Mouse (Mus musculus): Measurements from ENCODE around the gene Gpc6.
A peak's percentile ranks its signal among the peaks of the same experiment; 100 is the strongest.
"Not testable (repeated sequence)": the region's sequence is repeated elsewhere in the genome, so short reads cannot be mapped to it uniquely, and the experiment has no call there.

Gpc6 gene

GRCm38 (mm10) chr14:117383188-117383587 is 458.1 kb downstream of the Gpc6 start:
- DNase-seq = no peak

DNA sequence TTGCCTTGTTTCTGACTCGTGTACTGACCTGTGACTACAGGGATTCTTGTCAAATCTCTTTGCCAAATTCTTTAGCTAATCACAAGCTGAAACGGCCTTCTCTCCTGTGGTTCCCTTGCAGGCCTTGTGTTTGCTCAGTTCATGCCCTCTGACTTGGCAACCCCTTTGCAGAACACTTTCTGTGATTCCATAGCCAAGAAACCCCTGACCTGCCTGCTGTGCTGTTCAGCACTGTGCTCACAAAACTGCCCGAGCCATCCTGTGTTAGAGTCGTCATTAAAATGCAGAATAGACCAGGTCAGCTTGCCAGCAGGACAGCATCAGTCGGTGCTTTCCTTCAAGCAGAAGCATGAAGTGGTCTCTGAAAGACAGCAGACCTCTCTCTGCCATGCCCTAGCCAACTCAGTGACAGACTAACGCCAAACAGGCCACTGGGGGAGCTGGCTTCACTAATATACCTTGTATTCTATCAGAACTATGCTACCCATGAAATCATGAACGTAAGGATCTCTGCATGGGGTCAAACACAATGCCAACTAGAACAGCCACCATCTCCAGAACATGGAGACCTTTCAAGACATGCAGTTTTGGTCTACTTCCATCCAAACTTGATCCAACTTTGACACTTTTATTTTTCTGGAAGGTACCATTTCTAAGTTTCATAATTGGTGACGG is 459.1 kb downstream of the Gpc6 start:
- DNase-seq = peak; percentile 17

GRCm38 (mm10) chr14:117385731-117386270 is 460.7 kb downstream of the Gpc6 start:
- no peak for DNase-seq

DNA sequence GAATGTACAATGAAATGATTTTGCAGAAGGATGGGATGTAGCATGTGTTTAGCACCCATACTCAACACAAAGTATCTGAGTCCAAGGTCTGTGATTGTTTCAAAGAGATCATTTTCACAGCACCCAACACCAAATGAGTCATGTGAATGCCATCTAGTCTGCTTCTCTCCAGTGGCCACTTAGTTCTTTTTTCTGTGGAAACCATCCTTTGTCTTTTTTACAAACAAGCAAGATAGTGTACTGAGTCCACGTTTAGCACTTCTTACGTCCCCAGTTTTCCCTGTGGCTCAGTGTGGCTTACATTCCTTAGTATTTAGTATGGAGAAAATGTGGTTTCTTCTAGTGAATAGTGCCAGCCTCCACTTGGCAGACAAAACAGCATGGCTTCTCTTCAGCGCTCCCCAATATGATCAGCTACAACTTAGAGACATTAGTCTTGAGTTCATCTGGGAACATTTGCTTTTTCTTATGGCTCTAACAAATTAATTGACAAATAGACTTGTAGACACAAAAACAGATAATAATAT is 465.7 kb downstream of the Gpc6 start:
- DNase-seq = no peak

- DNase-seq = no peak
Observed at GRCm38 (mm10) chr14:117391412-117391811, 466.3 kb downstream of the Gpc6 start.

GRCm38 (mm10) chr14:117397165-117397564 is 472.1 kb downstream of the Gpc6 start:
- DNase-seq = no peak

- no peak for DNase-seq
Observed at GRCm38 (mm10) chr14:117407824-117408524, 482.9 kb downstream of the Gpc6 start.

- DNase-seq = no peak
Observed at GRCm38 (mm10) chr14:117408525-117408835, 483.4 kb downstream of the Gpc6 start.

DNA sequence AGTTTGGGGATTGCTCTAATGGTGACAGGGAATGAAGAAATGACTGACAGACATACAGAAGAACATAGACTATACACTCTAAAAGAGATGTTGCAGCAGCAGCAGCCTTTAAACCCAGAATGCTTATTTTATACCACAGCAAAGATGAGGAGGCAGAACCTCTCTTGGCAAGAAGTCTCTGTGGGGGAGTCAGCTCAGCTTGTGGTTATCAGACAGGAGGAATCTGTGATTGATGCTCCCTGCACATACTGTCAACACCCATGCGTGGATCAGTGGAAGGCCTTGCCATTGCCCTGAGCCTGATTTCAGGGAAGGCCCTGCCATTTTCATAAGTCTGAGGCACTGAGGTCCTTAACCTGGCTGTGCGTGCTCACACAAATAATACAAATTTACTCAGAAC is 484.7 kb downstream of the Gpc6 start:
- no peak for DNase-seq

GRCm38 (mm10) chr14:117410511-117410910 is 485.4 kb downstream of the Gpc6 start:
- DNase-seq = no peak

DNA sequence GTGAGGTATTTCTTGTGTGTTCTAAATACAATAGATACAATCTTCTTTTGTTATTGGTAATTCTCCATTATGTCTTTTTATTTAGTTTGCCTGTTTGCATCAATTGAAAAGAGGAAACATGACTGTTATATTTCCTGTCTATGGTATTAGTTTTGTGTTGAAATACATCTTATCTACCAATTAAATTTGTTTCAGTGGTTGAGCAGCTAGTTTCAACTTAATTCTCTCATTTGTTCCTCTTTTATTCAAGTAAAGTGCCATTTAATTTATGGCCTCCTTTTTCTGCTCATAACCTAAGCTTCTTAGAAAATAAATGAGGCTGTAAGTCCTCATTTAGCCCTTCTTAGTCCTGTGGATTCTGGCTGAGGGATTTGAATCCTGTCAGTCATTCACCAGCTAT is 489.9 kb downstream of the Gpc6 start:
- DNase-seq = no peak

DNA sequence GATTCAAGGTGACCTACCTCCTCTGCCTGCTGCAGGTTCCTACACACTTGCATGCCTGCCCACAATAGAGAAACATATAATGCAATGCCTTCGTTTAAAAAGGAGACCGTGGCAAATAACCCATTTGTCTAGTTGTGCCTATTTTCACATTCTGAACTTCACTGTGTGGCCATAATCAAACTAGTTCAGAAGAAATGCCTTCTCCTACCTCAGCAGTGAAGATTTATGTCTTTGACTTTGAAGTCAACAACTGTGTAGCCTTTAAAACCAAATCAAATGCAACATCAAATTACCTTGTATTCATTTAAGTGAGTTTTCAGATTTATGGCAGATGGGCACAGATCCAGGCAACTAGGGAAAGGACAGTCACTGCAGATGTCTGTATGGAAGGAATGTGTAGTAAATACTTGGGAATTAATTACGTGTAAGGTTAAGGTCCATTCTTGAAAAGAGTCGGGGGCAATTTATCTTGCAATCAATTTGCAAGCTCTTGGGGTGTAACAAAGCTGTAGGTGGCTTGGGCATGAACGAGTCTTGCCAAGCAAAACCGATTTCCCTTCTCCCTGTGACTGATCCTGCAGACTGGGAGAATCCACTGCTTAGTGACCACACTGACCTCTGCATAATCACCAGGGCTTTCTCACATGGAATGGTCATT is 494.6 kb downstream of the Gpc6 start:
- DNase-seq = no peak

- no peak for DNase-seq
Observed at GRCm38 (mm10) chr14:117421170-117421569, 496.1 kb downstream of the Gpc6 start.

- no peak for DNase-seq
Observed at GRCm38 (mm10) chr14:117426116-117426515, 501.0 kb downstream of the Gpc6 start.

GRCm38 (mm10) chr14:117427776-117428175 is 502.7 kb downstream of the Gpc6 start:
- DNase-seq = no peak

DNA sequence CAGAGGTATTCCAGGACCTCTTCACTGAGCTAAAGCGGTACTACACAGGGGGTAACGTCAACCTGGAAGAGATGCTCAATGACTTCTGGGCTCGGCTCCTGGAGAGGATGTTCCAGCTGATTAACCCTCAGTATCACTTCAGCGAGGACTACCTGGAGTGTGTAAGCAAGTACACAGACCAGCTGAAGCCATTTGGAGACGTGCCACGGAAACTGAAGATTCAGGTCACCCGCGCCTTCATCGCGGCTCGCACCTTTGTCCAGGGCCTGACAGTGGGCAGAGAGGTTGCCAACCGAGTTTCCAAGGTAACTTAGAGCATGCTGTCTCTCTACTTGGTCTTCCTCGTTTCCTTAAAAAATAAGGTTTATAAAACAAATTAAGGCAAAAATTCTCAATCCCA is 510.6 kb downstream of the Gpc6 start:
- DNase-seq = peak; percentile 9

DNA sequence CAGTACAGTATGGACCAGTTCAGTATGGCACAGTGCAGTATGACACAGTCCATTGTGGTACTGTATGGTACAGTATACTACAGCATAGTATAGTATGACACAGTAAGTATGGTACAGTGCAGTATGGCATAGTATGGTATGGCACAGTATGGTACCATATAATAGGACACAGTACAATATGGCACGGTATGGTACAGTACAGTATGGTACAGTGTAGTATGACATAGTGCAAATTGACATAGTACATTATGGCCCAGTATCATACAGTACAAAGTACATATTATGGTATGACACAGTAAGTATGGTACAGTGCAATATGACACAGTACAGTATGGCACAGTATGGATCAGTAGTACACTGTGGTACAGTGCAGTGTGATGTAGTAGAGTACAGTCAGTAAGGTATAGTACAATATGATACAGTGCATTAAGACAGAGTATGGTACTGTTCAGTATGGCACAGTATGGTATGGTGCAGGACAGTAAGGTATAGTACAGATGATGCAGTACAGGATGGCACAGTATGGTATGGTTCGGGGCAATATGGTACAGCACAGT is 521.6 kb downstream of the Gpc6 start:
- DNase-seq = not testable (repeated sequence)

GRCm38 (mm10) chr14:117451391-117451991 is 526.4 kb downstream of the Gpc6 start:
- no peak for DNase-seq

DNA sequence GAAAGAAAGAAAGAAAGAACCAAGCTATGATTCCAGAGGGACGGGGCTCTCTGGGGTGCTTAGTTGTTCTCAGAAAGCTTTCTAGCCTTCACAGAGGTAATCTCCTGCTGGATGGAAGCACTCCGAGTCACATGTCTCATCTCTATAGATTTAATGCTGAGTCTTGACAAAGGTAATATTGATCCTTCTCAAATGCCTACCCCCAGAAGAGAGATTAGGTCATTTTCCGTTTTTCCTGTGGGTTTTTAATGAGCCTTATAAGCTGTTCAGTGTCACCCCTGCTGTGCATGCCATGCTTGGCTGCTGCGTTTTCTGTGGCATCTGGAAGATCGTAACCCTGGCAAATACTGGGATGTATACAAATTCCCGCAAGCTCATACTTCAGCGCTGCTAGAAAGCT is 527.0 kb downstream of the Gpc6 start:
- DNase-seq = no peak

- peak; percentile 22 for DNase-seq
Observed at GRCm38 (mm10) chr14:117473378-117473777, 548.3 kb downstream of the Gpc6 start.

GRCm38 (mm10) chr14:117478879-117479278 is 553.8 kb downstream of the Gpc6 start:
- DNase-seq = no peak

DNA sequence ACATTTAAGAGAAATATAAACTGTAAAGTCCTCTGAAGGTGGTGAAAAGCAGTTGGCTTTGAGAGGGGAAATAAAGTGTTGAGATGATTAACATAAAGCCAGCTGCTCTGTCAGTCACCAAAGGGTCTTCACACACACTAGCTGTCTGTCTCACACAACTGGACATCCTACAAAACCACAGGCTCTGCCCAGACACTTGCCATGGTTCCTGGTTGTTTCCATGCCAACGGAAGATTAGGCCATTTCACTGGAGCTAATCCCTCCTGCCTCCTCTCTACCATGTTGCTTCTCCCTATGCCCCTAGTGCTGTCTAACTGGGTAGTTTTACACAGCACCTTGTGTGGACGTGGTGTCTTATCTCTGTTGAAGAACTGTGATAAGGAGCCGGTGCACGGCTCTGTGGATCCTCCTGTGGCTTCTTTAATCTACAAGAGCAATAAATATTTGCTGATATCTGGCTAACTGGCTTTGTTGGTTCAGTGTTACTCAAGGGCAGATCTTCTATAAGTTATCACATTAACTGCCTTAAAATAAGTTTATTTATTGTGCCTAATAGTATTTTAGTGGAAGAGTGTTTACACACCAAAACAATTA is 562.1 kb downstream of the Gpc6 start:
- DNase-seq = no peak

DNA sequence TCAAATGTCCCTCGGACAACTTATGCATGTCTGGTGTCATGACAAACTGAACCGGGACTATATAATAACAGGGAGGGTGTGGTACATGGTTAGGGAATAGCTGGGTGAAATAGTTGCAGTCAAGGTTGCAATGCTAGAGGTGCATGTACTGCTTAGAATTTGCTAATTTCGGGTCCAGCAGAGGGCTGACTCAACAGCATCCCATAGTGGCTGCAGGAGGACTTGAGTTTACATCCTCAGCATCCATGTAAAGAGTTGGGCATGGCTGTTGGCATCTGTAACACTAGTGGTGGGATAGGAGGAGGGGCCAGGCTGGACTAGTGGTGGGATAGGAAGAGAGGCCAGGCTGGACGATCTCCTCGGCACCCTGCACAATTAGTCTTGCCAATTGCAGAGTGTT is 565.4 kb downstream of the Gpc6 start:
- no peak for DNase-seq
